Mouse (Mus musculus): Measurements from ENCODE around the gene H1f0. TPM values are rescaled to one million over a fixed set of nuclear protein-coding genes. Genes with fewer than 3 reads are reported as not detected.

Gene H1f0
- polyA plus RNA-seq, 1 experiment from 2014 or later = 315 TPM

GRCm38 (mm10) chr15:78989152-78990092, 38.8 kb upstream of the H1f0 start:
- Histone ChIP-seq H3K9ac (ENCODE audit: low read length) (no peak overlapping the region), H3K4me1 (ENCODE audit: control insufficient read depth, insufficient read depth, low read length) (peaks cover 45% of the 10 kb centered on the region)

GRCm38 (mm10) chr15:78990093-78990463, 38.2 kb upstream of the H1f0 start:
- 86% methylated on average over 9 of the region's 9 CpGs for WGBS
- Histone ChIP-seq H3K27ac (ENCODE audit: low read length) (peak overlapping the region; percentile 43), H3K9me3 (replicated peaks; ENCODE audit: control insufficient read depth, low read length) (no peaks in the 10 kb centered on the region), H3K9ac (ENCODE audit: low read length) (no peak overlapping the region), H3K36me3 (ENCODE audit: control insufficient read depth, insufficient read depth) (peaks cover 44% of the 10 kb centered on the region), H3K4me3 (ENCODE audit: low read length) (no peak overlapping the region), H3K27me3 (ENCODE audit: control insufficient read depth, insufficient read depth, low read length) (no peaks in the 10 kb centered on the region), H3K4me1 (ENCODE audit: control insufficient read depth, insufficient read depth, low read length) (peaks cover 44% of the 10 kb centered on the region), H3K4me2 (ENCODE audit: low read depth, low read length) (no peak overlapping the region)
- no peak for ATAC-seq (replicated peaks; ENCODE audit: extremely low read depth, insufficient read depth, low FRiP score)

More at GRCm38 (mm10) chr15:78989152-78990092, 38.8 kb upstream of the H1f0 start:
- Histone ChIP-seq H3K36me3 (ENCODE audit: control insufficient read depth, insufficient read depth) (peaks cover 40% of the 10 kb centered on the region), H3K9me3 (replicated peaks; ENCODE audit: control insufficient read depth, low read length) (no peaks in the 10 kb centered on the region), H3K27ac (ENCODE audit: low read length) (peak overlapping the region; percentile 43), H3K4me3 (ENCODE audit: low read length) (no peak overlapping the region), H3K27me3 (ENCODE audit: control insufficient read depth, insufficient read depth, low read length) (no peaks in the 10 kb centered on the region), H3K4me2 (ENCODE audit: low read depth, low read length) (no peak overlapping the region)
- WGBS = 72% methylated on average over 14 of the region's 14 CpGs
- ATAC-seq (replicated peaks; ENCODE audit: extremely low read depth, insufficient read depth, low FRiP score) = 0 out of 2 replicates have a peak, but pooled peaks have one; percentile 11

- peaks cover 49% of the 10 kb centered on the region for H3K36me3 ChIP-seq (ENCODE audit: control insufficient read depth, insufficient read depth)
- no peak overlapping the region for H3K9ac ChIP-seq (ENCODE audit: low read length)
- no peak overlapping the region for H3K27ac ChIP-seq (ENCODE audit: low read length)
- 92% methylated on average over 25 of the region's 25 CpGs for WGBS
- no peak for ATAC-seq (replicated peaks; ENCODE audit: extremely low read depth, insufficient read depth, low FRiP score)
- no peak overlapping the region for H3K4me2 ChIP-seq (ENCODE audit: low read depth, low read length)
- no peak overlapping the region for H3K4me3 ChIP-seq (ENCODE audit: low read length)
- peaks cover 40% of the 10 kb centered on the region for H3K4me1 ChIP-seq (ENCODE audit: control insufficient read depth, insufficient read depth, low read length)
- no peaks in the 10 kb centered on the region for H3K27me3 ChIP-seq (ENCODE audit: control insufficient read depth, insufficient read depth, low read length)
- H3K9me3 ChIP-seq (replicated peaks; ENCODE audit: control insufficient read depth, low read length) = no peaks in the 10 kb centered on the region
Measured at GRCm38 (mm10) chr15:78990970-78991525, 37.2 kb upstream of the H1f0 start.

- H3K27ac ChIP-seq (ENCODE audit: low read length) = no peak overlapping the region
- ATAC-seq (replicated peaks; ENCODE audit: extremely low read depth, insufficient read depth, low FRiP score) = no peak
- H3K4me1 ChIP-seq (ENCODE audit: control insufficient read depth, insufficient read depth, low read length) = peaks cover 28% of the 10 kb centered on the region
- no peaks in the 10 kb centered on the region for H3K9me3 ChIP-seq (replicated peaks; ENCODE audit: control insufficient read depth, low read length)
- 91% methylated on average over 7 of the region's 7 CpGs for WGBS
- no peaks in the 10 kb centered on the region for H3K27me3 ChIP-seq (ENCODE audit: control insufficient read depth, insufficient read depth, low read length)
- no peak overlapping the region for H3K4me3 ChIP-seq (ENCODE audit: low read length)
- no peak overlapping the region for H3K4me2 ChIP-seq (ENCODE audit: low read depth, low read length)
- peaks cover 49% of the 10 kb centered on the region for H3K36me3 ChIP-seq (ENCODE audit: control insufficient read depth, insufficient read depth)
- H3K9ac ChIP-seq (ENCODE audit: low read length) = no peak overlapping the region
Measured at GRCm38 (mm10) chr15:78992235-78992634, 36.0 kb upstream of the H1f0 start.

GRCm38 (mm10) chr15:78992925-78993324, 35.3 kb upstream of the H1f0 start:
- Histone ChIP-seq H3K27ac (ENCODE audit: low read length) (no peak overlapping the region), H3K9ac (ENCODE audit: low read length) (no peak overlapping the region), H3K27me3 (ENCODE audit: control insufficient read depth, insufficient read depth, low read length) (no peaks in the 10 kb centered on the region), H3K4me2 (ENCODE audit: low read depth, low read length) (no peak overlapping the region), H3K4me1 (ENCODE audit: control insufficient read depth, insufficient read depth, low read length) (peaks cover 24% of the 10 kb centered on the region), H3K9me3 (replicated peaks; ENCODE audit: control insufficient read depth, low read length) (no peaks in the 10 kb centered on the region), H3K4me3 (ENCODE audit: low read length) (no peak overlapping the region), H3K36me3 (ENCODE audit: control insufficient read depth, insufficient read depth) (peaks cover 49% of the 10 kb centered on the region)
- WGBS = 97% methylated on average over 24 of the region's 24 CpGs
- no peak for ATAC-seq (replicated peaks; ENCODE audit: extremely low read depth, insufficient read depth, low FRiP score)

GRCm38 (mm10) chr15:78995916-78996315, 32.3 kb upstream of the H1f0 start:
- H3K36me3 ChIP-seq (ENCODE audit: control insufficient read depth, insufficient read depth) = peaks cover 42% of the 10 kb centered on the region

GRCm38 (mm10) chr15:78996663-78997062, 31.6 kb upstream of the H1f0 start:
- H3K36me3 ChIP-seq (ENCODE audit: control insufficient read depth, insufficient read depth) = peaks cover 37% of the 10 kb centered on the region
- H3K27me3 ChIP-seq (ENCODE audit: control insufficient read depth, insufficient read depth, low read length) = no peaks in the 10 kb centered on the region
- ATAC-seq (replicated peaks; ENCODE audit: extremely low read depth, insufficient read depth, low FRiP score) = no peak
- WGBS = 84% methylated on average over 3 of the region's 3 CpGs
- H3K9me3 ChIP-seq (replicated peaks; ENCODE audit: control insufficient read depth, low read length) = no peaks in the 10 kb centered on the region
- no peak overlapping the region for H3K4me3 ChIP-seq (ENCODE audit: low read length)
- no peak overlapping the region for H3K4me2 ChIP-seq (ENCODE audit: low read depth, low read length)
- no peak overlapping the region for H3K27ac ChIP-seq (ENCODE audit: low read length)
- H3K9ac ChIP-seq (ENCODE audit: low read length) = no peak overlapping the region
- peaks cover 9% of the 10 kb centered on the region for H3K4me1 ChIP-seq (ENCODE audit: control insufficient read depth, insufficient read depth, low read length)

More at GRCm38 (mm10) chr15:78995916-78996315, 32.3 kb upstream of the H1f0 start:
- Histone ChIP-seq H3K9ac (ENCODE audit: low read length) (no peak overlapping the region), H3K27me3 (ENCODE audit: control insufficient read depth, insufficient read depth, low read length) (no peaks in the 10 kb centered on the region), H3K9me3 (replicated peaks; ENCODE audit: control insufficient read depth, low read length) (no peaks in the 10 kb centered on the region), H3K4me2 (ENCODE audit: low read depth, low read length) (no peak overlapping the region), H3K4me1 (ENCODE audit: control insufficient read depth, insufficient read depth, low read length) (peaks cover 9% of the 10 kb centered on the region), H3K4me3 (ENCODE audit: low read length) (no peak overlapping the region), H3K27ac (ENCODE audit: low read length) (no peak overlapping the region)
- 74% methylated on average over 4 of the region's 4 CpGs for WGBS
- no peak for ATAC-seq (replicated peaks; ENCODE audit: extremely low read depth, insufficient read depth, low FRiP score)

- peak overlapping the region; percentile 51; the same call in 1 of the 2 replicates for H3K27ac ChIP-seq (ENCODE audit: low read length)
- H3K9ac ChIP-seq (ENCODE audit: low read length) = no peak overlapping the region
- H3K36me3 ChIP-seq (ENCODE audit: control insufficient read depth, insufficient read depth) = peaks cover 34% of the 10 kb centered on the region
- H3K4me1 ChIP-seq (ENCODE audit: control insufficient read depth, insufficient read depth, low read length) = peaks cover 9% of the 10 kb centered on the region
- H3K4me2 ChIP-seq (ENCODE audit: low read depth, low read length) = no peak overlapping the region
- WGBS = 38% methylated on average over 8 of the region's 8 CpGs
- no peaks in the 10 kb centered on the region for H3K9me3 ChIP-seq (replicated peaks; ENCODE audit: control insufficient read depth, low read length)
- H3K27me3 ChIP-seq (ENCODE audit: control insufficient read depth, insufficient read depth, low read length) = no peaks in the 10 kb centered on the region
- H3K4me3 ChIP-seq (ENCODE audit: low read length) = no peak overlapping the region
- peak; percentile 54; the same call in 1 of the 2 replicates for ATAC-seq (replicated peaks; ENCODE audit: extremely low read depth, insufficient read depth, low FRiP score)
Measured at GRCm38 (mm10) chr15:78998348-78998747, 29.9 kb upstream of the H1f0 start.

- Histone ChIP-seq H3K27me3 (ENCODE audit: control insufficient read depth, insufficient read depth, low read length) (no peaks in the 10 kb centered on the region), H3K4me2 (ENCODE audit: low read depth, low read length) (no peak overlapping the region), H3K4me1 (ENCODE audit: control insufficient read depth, insufficient read depth, low read length) (peaks cover 9% of the 10 kb centered on the region), H3K27ac (ENCODE audit: low read length) (no peak overlapping the region), H3K9ac (ENCODE audit: low read length) (no peak overlapping the region), H3K4me3 (ENCODE audit: low read length) (no peak overlapping the region), H3K36me3 (ENCODE audit: control insufficient read depth, insufficient read depth) (peaks cover 32% of the 10 kb centered on the region), H3K9me3 (replicated peaks; ENCODE audit: control insufficient read depth, low read length) (no peaks in the 10 kb centered on the region)
- no peak for ATAC-seq (replicated peaks; ENCODE audit: extremely low read depth, insufficient read depth, low FRiP score)
- WGBS = 84% methylated on average over 11 of the region's 11 CpGs
Measured at GRCm38 (mm10) chr15:78999586-78999985, 28.7 kb upstream of the H1f0 start.

All from heart, embryonic 16.5 days (tissue).